Mouse (Mus musculus): ENCODE results near the gene Ak8.

Ak8 gene

DNA sequence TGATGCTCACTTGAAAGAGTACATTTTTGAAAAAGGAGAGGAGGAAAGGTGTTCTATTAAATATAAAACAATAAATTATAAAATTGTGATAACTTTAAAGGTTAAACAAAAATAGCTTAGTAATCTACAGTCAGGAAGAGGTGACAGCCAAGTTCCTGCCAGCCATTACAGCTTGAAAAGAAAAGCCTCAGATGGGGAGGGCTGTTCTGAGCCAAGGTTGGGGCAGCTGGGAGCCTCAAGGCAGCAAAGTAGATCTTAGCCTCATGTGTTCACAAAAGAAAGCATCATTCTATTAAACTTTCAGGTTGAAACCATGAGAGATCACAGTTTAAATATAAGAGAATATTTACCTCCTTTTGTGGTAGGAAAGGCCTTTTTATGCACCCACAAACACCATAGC is 30.7 kb downstream of the Ak8 start:
- no peak for DNase-seq (ENCODE audit: low read depth, low spot score)

DNA sequence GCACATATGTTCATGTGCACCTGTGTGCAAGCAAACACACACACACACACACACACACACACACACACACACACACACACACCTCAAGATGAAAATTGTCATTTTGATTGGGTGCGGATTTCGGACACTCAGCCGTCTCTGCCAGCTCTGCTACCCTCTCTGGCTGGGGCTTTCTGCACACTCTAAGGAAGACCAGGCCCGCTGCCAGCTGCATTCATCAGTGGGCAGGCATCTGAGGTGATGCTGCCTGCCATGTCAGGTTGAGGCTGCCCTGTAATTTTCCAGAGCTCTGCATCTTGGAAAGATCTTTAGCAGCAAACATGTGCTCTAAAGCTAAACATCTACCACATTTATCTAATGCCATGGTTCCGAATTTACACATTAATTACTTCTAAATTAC is 37.1 kb downstream of the Ak8 start:
- DNase-seq (ENCODE audit: low read depth, low spot score) = no peak

GRCm38 (mm10) chr2:28740159-28740558 is 40.2 kb downstream of the Ak8 start:
- DNase-seq (ENCODE audit: low read depth, low spot score) = no peak

DNA sequence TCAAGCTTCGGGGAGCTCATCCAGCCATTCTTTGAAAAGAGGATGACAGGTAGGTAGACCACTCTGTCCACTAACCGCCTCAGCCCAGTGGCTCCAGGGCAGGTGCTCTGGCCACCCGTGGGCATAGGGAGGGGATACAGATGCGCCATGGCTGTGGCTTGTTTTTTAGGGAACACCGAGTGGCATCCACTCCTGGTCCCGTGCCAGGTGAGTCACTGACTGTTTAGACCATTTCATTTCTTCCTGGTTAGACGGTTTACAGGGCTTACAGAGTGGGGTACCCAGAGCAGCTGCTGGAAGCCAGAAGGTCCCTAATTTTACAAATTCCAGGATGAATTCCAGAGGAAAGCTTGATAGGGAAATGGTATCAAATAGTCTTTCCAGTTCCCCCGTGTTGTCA is 42.7 kb downstream of the Ak8 start:
- no peak for DNase-seq (ENCODE audit: low read depth, low spot score)

GRCm38 (mm10) chr2:28746682-28747332 is 46.8 kb downstream of the Ak8 start:
- no peak for DNase-seq (ENCODE audit: low read depth, low spot score)

- no peak for DNase-seq (ENCODE audit: low read depth, low spot score)
These were observed 47.7 kb downstream of the Ak8 start for GRCm38 (mm10) chr2:28747705-28748104.

GRCm38 (mm10) chr2:28751186-28751585 is 51.2 kb downstream of the Ak8 start:
- DNase-seq (ENCODE audit: low read depth, low spot score) = no peak

- DNase-seq (ENCODE audit: low read depth, low spot score) = no peak
These were observed 51.7 kb downstream of the Ak8 start for GRCm38 (mm10) chr2:28751658-28752057.

DNA sequence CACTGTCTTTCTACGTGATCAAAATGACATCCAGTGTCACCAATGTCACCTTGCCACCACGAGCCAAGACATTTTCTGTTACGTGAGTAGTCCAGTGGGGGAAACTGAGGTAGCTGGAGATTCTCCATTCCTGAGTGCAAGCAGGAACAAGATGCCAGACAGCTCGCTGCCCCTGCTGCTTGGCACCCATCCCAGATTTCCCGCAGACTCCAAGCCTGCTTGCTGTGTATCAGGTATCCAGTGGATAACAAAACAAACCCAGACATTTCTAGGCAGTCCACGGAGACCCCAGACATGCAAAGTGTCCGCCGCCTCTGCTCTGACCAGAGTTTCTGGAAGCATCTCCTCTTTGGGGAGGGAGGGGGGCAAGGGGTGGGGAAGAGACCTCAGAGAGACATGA is 52.4 kb downstream of the Ak8 start:
- no peak for DNase-seq (ENCODE audit: low read depth, low spot score)

GRCm38 (mm10) chr2:28755451-28755850 is 55.5 kb downstream of the Ak8 start:
- DNase-seq (ENCODE audit: low read depth, low spot score) = peak; percentile 81

DNA sequence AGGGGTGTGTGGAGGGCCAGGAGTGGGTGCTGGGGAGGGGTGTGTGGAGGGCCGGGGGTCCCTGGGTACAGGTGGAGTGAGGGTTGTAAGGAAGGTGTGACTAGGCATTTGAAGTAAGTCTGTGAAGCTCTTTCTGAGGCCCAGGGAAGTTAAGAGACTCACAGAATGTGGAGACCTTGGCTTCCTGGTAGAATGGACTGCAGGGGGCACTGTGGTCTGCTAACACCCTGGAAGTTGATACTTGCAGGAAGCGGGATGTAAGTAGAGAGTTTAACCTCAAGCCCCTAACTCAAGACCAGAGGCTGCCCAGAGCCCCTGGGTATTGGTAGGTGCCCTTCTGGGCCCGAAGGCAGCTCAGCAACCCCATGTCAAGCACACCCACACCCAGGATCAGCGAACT is 56.2 kb downstream of the Ak8 start:
- DNase-seq (ENCODE audit: low read depth, low spot score) = peak; percentile 69

- peak; percentile 76 for DNase-seq (ENCODE audit: low read depth, low spot score)
These were observed 59.5 kb downstream of the Ak8 start for GRCm38 (mm10) chr2:28759441-28759840.

- no peak for DNase-seq (ENCODE audit: low read depth, low spot score)
These were observed 66.6 kb downstream of the Ak8 start for GRCm38 (mm10) chr2:28766590-28766989.

GRCm38 (mm10) chr2:28767041-28767440 is 67.1 kb downstream of the Ak8 start:
- no peak for DNase-seq (ENCODE audit: low read depth, low spot score)

DNA sequence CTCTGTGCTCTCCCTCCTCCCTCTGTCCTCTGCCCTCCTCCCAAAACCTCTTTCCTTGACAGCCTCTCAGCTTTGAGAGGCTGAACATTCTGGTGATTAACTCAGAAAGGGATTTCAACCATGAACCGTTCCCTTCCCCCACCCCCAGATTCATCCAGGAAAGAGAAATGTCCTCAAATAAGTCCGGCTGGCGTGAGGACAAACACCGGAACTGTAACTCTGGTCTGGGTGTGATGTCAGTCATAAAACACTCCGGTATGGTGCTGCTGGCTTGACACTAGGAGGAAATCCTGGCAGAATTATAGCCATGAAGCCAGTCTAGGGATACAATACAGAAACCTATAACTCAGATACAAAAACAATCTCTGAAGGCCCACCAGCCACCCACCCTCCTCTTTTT is 70.7 kb downstream of the Ak8 start:
- no peak for DNase-seq (ENCODE audit: low read depth, low spot score)

DNA sequence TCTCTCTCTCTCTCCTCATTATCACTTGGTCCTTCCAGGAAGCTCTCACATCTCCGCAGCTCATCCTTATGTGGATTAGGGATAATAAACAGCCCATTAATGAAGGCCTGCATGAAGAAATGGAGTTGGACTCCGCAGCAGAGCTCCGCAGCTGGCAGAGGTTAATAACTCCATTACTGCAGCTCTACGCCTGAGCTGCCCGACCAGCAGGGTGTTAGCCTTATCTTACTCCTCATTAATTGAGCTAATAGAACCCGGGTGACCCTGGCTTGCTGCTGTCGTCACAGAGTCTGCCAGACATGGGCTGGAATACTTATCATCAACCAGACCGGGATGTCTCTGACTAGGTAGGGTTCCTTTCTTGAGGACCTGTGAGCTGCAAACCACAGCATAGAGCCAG is 74.1 kb downstream of the Ak8 start:
- DNase-seq (ENCODE audit: low read depth, low spot score) = no peak

DNA sequence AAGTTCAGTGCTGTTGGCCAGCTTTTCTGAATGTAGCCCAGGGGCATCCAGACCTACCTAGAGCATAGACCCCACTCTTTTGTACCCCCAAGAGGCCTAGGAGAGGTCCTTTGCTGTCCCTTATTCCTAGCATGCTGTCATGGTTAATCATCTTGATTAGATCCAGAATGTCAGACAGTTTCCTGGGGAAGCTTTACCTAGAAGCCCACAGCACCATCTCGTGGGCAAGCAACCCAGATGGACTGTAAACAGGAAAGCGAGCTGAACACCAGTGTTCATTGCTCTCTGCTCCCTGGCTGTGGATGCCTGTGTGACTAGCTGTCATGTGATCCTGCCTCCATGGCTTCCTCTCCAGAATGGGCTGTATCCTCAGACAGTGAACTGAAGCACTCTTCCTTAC is 76.8 kb downstream of the Ak8 start:
- DNase-seq (ENCODE audit: low read depth, low spot score) = no peak

- no peak for DNase-seq (ENCODE audit: low read depth, low spot score)
These were observed 80.2 kb downstream of the Ak8 start for GRCm38 (mm10) chr2:28780001-28780782.

DNA sequence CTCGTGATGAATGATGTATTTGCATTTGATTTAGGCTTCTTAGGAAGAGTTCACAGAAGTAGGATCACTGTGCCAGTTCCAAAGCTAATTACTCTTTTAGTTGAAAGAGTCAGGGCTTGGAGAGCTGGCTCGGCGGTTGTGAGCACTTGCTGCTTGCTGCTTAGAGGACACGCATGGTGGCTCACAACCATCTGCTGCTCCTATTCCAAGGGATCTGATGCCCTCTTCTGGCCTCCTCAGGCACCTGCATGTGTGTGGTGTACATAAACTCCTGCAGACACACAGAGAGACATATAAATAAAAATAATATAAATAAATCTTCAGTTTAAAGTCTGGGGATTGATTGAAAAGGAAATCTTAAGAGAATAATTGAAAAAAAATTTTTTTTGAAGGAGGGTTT is 81.3 kb downstream of the Ak8 start:
- DNase-seq (ENCODE audit: low read depth, low spot score) = peak; percentile 69

DNA sequence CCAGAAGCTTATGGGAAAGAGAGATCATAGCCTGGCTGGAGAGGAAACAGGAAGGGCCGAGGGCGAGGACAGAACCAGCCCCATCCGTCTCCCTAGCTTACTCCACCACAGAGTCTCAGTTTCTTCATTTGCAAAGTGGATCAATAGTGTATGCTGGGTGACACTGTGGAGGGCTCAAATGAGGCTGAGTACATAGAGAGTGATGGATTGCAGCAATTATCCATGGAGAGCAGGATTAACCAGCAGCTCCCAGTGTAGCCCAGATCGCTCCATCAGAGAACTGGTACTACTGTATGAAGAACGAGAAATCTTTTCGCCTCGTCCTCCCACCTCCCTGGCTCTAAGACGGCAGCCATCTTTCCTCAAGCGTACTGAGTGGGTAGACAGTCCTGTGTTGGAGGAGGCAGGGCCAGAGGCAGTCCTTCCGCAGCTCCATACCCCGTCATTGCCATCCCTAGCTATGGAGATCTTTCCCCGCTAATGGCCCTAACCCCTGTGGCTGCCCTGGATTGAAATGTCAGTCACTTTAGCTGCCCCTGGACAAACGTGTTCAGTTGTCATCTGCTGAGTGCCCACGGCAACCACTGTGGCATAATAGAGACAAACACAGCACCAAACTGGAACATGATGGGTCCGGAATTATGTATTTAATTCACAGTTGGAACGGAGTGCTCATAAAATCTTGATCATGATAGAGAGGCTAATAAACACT is 86.5 kb downstream of the Ak8 start:
- no peak for DNase-seq (ENCODE audit: low read depth, low spot score)

GRCm38 (mm10) chr2:28787067-28787619 is 87.2 kb downstream of the Ak8 start:
- DNase-seq (ENCODE audit: low read depth, low spot score) = peak; percentile 35

- peak; percentile 90 for DNase-seq (ENCODE audit: low read depth, low spot score)
These were observed 93.1 kb downstream of the Ak8 start for GRCm38 (mm10) chr2:28792931-28793610.

All from R1 (cell line).